Mouse (Mus musculus) hematopoietic stem cell, adult 5-6 weeks (primary cell): ENCODE measurements around the gene Atxn7l2. TPM values are rescaled to one million over a fixed set of nuclear protein-coding genes. Genes with fewer than 3 reads are reported as not detected.
"Not testable (repeated sequence)": the region's sequence is repeated elsewhere in the genome, so short reads cannot be mapped to it uniquely, and the experiment has no call there.

Source experiments
- ATAC-seq, 2 experiments: fragments of 125-278 bp in 1 of 2; replicated peaks in 1 of 2; 2 replicates each; pipeline ENCODE4 v1.8.0; 2016 to 2017; ENCODE audit warnings: inconsistent platforms in 2 of 2, mild to moderate bottlenecking in 2 of 2, moderate number of reproducible peaks in 2 of 2, low read depth in 1 of 2, moderate TSS enrichment in 1 of 2; ENCODE audit not compliant: low FRiP score in 2 of 2, poor library complexity in 2 of 2, severe bottlenecking in 2 of 2, insufficient read depth in 1 of 2, low TSS enrichment in 1 of 2
- total RNA-seq: library from RNA; stranded (forward); fragments of 172-1452, 232-1000 nt; gene quantifications from 2 replicates; pipeline ENCODE4 v1.2.3, GENCODE M21; 2017

Atxn7l2 gene
- total RNA-seq: 4.2 and 4.6 TPM in 2 replicates

- peak; percentile 79 to 80 for ATAC-seq
Observed at GRCm38 (mm10) chr3:108210771-108211139, at the start of gene Atxn7l2. Gene Atxn7l2, minus strand, starts transcription at chr3:108210934.

GRCm38 (mm10) chr3:108259319-108259718 lies 48.6 kb upstream of the Atxn7l2 start:
- ATAC-seq: no peak

GRCm38 (mm10) chr3:108257831-108258500 lies 47.2 kb upstream of the Atxn7l2 start:
- ATAC-seq: no peak

DNA sequence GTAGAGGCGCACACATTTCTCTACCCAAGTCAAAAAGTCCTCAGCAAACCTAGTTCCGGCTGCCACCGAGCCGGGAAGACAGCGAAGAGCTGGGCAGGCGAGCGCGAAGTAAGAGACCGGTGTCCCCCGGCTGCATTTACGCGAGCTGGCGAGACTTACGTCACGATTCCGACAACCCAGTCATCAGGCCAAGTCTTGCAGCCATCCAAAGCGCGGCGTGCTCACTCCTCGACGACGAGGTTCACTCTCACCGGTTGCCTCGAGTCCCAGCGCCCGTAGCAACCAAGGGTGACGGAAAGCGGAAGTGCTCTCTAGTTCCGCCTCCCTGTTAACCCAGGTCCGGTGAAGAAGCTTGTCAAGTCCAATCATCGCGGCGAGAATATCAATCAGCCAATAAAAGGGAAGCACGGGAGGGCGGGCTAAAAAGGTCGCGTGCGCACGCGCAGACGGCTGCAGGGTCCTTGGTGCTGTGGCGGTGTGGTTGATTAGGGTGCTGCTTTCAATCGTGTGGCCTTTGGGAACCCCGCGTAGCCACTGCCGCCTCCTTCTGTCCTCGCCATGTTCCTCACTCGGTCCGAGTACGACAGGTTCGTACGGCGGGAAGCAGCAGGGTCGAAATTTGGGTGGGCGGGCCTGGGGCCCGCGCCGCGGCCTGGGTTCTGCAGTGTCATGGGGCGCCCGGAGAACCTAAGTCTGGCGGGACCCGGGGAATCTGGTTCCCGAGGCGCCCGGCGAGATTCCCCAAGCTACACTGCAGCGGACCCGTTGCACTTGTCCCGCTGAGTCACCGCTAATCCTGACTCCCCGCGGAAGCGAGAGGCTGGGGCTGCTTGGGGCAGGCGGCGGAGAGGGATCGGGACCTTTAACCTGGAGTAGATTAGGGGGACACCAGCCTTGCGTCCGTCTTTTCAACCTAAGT lies 46.2 kb upstream of the Atxn7l2 start, which contains the start of gene Psma5:
Gene Psma5 (plus strand): TSS at position 208 of the 919 bp plus-strand sequence.
- ATAC-seq: peak; percentile 98 to 100

- peak in 1 of 2 experiments; percentile 7; a peak in 1 of 4 replicates for ATAC-seq
Observed at GRCm38 (mm10) chr3:108246857-108247256, 36.1 kb upstream of the Atxn7l2 start.

GRCm38 (mm10) chr3:108241243-108241839 lies 30.6 kb upstream of the Atxn7l2 start:
- ATAC-seq: no peak

DNA sequence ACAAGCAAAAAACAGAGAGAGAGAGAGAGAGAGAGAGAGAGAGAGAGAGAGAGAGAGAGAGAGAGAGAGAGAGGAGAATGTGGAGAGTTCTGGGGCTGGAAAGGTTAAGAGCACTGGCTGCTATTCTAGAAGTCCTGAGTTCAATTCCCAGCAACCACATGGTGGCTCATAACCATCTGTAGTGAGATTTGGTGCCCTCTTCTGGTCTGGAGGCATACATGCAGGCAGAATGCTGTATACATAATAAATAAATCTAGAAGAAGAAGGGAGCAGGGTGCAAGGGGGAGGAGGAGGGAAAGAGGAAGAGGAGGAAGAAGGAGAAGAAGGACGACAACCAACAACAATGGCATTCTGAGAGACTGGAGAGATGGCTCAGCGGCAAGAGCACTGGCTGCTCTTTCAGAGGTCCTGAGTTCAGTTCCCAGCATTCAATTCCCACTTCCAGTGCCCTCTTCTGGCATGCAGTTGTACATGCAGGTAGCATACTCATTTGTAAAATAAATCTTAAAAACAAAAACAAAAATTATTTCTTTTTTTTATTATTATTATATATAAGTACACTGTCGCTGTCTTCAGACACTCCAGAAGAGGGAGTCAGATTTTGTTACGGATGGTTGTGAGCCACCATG lies 26.9 kb upstream of the Atxn7l2 start:
- not testable (repeated sequence) for ATAC-seq

DNA sequence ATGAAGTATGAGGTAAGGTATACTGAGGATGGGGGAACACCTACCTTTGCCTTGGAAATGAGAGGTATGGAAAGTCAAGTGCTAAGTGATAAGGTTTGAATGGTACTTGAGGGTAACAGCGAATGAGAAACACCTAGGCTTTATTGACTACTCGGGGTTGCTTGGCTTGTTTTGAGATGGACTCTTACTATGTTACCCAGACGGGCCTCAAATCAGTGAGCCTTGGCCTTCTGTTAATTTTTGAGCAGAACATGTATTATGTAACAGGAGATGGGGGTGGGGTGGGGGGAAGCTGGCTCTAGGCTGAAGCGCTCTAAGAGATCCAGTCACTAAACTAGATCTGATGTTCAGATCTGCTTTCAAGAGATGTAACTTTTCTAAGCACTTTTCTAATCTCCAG lies 20.9 kb upstream of the Atxn7l2 start:
- no peak for ATAC-seq

DNA sequence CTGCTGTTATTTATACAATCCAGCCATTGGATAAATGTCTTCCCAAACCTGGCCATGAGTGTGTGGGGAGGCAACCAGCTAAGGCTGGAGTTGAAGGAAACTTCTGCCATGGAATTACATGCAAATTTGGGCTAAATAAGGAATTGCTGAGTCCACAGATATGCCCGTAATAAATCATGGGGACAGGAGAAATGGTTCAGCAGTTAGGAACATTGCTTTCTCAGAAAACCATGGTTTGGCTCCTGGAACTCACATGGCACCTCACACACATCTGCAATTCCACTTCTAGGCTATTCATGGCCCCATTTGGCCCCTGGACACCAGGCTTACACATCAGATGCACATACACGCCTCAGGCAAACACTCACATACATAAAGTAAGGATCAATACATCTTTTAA lies 16.8 kb upstream of the Atxn7l2 start:
- ATAC-seq: no peak

GRCm38 (mm10) chr3:108226558-108227350 lies 16.0 kb upstream of the Atxn7l2 start, which contains the start of gene Sypl2:
Gene Sypl2, minus strand, starts transcription at chr3:108226648.
- ATAC-seq: peak; percentile 51; a peak in 2 of 4 replicates

GRCm38 (mm10) chr3:108225711-108226557 lies 15.2 kb upstream of the Atxn7l2 start:
- no peak for ATAC-seq

DNA sequence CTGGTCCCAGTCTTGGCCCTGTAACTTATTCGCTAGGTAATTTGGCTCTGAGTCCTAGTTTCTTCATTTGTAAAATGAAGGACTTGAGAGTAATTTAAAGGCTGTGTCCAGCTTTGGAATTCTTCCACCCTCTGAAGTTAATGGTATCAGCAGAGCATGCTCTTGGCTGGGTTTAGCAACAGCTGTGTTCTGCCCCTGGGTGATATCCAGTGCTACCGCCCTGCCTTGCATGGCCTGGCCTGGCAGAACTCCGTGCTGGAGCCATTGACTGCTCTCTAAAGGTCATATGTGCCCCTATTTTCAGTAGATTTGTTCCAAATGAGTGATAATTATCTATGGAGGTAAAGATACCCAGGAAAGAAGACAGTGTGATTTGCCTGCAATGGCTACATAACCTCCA lies 9.9 kb upstream of the Atxn7l2 start:
- no peak for ATAC-seq

GRCm38 (mm10) chr3:108214734-108215133 lies 4.0 kb upstream of the Atxn7l2 start:
- no peak for ATAC-seq

GRCm38 (mm10) chr3:108212406-108212805 lies 1.7 kb upstream of the Atxn7l2 start:
- ATAC-seq: no peak

DNA sequence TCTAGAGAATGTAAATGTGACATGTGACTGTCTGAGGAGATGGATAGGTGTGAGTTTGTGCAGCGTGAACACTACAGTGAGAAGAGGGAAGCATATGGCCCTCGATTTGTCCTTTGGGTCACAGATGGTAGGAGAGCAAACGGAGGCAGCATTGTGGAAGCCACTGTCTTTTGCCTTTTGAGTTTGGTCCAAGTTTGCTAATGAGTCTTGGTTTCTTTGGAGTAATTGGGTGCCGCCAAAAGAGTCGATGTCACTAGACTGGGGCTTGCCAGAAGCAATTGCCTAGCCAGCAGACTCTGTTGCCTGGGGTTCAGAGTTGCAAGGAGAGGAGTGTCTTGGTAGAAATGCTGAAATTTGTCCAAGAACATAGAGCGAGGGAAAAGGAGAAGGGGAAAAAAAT lies 1.1 kb upstream of the Atxn7l2 start:
- no peak for ATAC-seq
